Mouse (Mus musculus) adrenal gland, postnatal 14 days (tissue): ENCODE results near the gene Strn4. TPM values are rescaled to one million over a fixed set of nuclear protein-coding genes. Genes with fewer than 3 reads are reported as not detected.

Experiments
- DNase-seq: peaks from one replicate; pipeline ENCODE4 v3.0.0; 2021; ENCODE audit warnings: mixed read lengths
- total RNA-seq: library from RNA; stranded (reverse); gene quantifications from 2 replicates; pipeline ENCODE4 v1.2.3, GENCODE M21; 2021

Strn4 gene
- total RNA-seq, 1 experiment from 2014 or later: 71.1 TPM

DNA sequence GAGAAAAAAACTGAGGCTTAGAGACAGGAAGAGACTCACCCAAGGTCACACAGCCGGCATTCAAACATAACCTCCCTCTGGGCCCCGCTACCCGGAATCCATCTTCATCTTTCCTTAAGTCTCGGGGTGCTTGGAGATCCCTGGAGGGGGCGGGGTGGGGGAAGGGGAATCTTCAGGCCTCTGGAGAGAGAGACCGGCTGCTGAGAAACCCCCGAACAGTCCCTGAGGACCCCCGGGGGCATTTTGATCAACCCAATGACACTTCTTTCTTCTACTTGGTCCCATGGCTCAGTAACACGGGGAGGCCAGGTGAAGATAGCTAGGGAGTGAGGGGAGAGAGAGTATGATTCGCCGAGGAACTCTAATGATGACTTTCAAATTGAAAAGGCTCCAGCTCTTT, 60.3 kb downstream of the Strn4 start:
- no peak for DNase-seq

DNA sequence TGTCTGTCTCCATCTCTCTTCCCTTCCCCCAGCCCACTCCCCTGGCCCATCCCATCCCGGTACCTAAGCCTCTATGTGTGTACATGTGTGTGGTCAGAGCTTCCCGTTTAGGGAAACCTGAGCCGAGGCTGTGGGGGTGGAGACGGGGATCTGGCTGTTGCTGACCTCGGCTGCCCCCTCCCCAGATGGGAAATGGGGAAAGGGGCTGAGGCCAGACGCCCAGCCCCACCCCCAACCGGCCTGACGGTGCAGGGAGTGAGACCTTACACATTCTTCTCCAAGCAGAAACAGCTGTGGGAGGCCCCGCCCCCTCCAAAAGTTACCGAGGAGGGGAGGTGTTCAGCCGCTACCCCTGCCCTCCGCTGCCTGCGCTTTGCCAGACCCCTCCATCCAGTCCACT, 60.9 kb downstream of the Strn4 start:
- DNase-seq: peak; percentile 35

DNA sequence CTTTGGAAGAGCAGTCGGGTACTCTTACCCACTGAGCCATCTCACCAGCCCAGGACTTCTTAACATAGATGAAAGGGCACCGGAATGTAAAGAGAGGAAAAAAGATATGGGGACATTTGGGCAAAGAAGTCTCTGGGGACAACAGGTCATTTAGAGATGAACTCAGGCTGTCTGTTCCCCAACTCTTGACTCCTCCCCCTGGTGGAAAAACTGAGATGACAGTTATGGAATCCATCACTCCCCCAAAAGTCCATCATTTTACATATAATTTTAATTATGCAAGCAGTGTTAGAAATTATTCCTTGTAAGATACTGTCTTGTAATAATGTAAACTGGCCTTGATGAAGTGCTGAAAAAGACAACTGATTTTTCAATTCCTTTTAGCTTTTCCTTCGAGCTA, 62.0 kb downstream of the Strn4 start:
- DNase-seq: no peak

DNA sequence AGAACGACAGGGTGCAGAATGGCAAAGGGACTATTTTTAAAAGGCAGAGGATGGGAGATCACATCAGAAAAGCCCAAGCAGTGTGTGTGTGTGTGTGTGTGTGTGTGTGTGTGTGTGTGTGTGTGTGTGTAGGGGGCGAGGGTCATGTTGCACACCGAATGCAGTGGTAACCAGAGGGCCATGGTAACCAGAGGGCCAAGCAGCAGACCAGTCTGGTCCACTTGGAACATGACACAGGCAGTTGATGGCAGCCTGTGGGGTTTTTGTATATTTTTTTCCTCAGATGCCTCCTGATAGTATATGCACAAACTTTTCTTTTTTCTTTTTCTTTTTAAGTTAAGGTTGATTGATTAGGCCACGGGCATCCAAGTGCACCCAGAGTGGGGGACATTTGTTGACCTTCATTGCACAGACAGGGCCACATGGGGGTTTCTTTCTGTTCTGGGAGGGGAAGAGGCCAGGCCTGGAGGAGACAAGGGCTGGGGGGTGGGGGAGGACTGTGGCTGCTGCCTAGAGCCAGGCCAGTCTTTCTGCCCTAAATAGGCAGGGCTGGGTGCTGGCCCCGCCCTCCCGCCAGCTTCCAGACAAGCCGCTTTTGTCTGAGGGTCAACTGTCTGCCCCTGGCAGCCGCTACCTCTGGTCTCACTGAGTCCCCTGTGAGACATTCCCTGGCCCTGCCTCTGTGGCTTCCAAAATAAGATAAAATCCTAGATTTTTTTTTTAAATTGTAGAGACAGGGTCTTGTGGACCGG, 64.3 kb downstream of the Strn4 start:
- no peak for DNase-seq

DNA sequence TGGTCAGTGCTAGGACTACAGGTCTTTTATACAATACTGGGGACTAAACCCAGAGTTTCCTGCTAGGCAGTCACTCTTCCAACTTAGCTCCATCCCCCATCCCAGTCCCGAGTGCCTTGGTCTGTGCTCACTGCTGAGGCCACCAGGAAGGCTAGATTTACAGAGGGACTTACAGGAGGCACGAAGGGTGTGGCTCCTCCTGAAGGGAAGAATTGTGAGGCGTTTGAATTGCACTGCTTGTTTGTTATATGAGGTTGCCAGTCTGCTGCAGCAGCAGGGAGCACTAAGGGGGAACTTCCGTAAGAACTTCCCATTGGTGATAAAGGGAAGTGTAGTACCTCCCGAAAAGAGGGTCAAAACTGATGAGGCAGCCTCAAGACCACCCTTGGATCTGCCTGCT, 64.9 kb downstream of the Strn4 start:
- DNase-seq: no peak

DNA sequence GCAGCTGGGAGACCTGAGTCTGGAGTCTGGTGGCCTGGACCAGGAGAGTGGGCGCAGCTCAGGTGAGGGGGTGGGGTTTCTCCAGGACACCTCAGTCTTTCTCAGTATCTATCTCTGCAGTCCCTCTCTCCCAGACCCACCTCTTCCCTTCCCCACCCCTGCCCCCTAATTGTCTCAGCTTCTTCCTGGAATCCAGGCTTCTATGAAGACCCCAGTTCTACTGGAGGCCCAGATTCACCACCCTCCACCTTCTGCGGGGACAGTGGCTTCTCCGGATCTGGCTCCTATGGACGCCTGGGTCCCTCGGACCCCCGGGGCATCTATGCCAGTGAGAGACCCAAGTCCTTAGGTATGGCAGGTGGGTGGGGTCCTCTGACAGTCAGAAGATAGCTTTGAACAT, 67.5 kb downstream of the Strn4 start:
- no peak for DNase-seq

DNA sequence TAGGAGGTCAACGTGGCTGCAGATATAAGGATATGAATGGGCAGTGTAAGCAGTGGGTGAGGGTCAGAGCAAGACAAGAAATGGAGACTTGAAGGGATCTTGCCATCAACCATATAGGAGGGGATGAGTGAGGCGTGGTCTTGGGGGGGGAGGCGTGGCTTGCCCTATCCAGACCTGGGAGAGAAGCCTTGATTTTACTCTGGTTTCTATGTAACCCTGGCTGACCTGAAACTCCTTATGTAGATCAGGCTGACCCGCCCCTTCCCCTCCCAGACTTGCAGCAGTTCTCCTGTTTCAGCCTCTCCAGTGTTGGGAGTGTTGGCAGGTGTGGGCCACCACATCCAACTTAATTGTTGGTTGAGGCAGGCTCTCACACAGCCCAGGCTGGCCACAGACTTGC, 68.6 kb downstream of the Strn4 start:
- no peak for DNase-seq

DNA sequence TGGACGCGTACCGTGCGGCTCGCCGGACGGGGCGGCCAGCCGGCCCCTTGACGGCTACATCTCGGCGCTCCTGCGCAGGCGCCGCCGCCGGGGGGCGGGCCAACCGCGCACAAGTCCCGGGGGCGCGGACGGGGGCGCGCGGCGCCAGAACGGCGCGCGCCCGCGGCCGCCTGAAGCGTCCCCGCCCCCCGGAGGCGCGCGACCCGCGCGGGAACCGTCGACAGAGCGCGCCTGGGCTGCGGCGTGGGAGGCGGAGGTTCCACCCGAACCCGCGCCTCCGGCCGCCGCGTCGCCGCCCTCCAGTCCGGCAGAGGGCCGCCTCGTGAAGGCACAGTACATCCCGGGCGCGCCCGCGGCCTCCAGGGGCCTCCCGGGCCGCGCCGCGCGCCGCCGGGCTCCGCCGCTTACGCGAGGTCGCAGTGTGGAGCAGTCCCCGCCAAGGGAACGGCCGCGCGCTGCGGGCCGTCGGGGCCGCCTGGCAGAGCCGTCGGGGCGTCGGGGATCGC, 69.6 kb downstream of the Strn4 start:
- no peak for DNase-seq

DNA sequence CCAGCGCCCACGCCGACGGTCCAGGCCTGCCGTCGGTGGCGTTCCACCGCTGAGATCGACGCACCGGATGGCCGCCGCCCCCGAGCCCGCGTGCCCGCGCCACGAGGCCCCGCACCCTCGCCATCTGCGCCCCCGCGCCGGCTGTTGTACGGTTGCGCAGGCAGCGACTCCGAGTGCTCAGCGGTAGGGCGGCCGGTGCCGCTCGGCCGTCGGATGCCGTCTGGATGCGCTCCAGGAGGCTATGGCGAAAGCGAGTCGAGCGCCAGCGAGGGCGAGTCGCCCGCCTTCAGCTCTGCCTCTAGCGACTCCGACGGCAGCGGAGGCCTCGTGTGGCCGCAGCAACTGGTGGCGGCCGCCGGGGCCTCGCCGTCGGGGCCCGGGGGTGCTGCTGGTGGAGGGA, 70.2 kb downstream of the Strn4 start:
- DNase-seq: no peak

Other genes with a start within 250 kb of the Strn4 start
- gene Arhgap35, start 200.9 kb upstream of the Strn4 start, total RNA-seq: 55.2 and 57.6 TPM in 2 replicates
- gene Ceacam15, start 140.2 kb upstream of the Strn4 start, total RNA-seq: not detected in 2 replicates
- gene Ceacam9, start 94.0 kb upstream of the Strn4 start, total RNA-seq: not detected in 2 replicates
- gene Ap2s1, start 77.5 kb upstream of the Strn4 start, total RNA-seq: 130 and 147 TPM in 2 replicates
- gene Slc1a5, start 34.5 kb upstream of the Strn4 start, total RNA-seq: 120 and 160 TPM in 2 replicates
- gene Fkrp, start 843 bp downstream of the Strn4 start, total RNA-seq: 23.8 and 25.1 TPM in 2 replicates
- 25.0 and 35.4 TPM in 2 replicates for gene Prkd2, start 27.0 kb downstream of the Strn4 start, total RNA-seq
- gene Dact3, start 59.4 kb downstream of the Strn4 start, total RNA-seq: 2.6 and 4.1 TPM in 2 replicates
- 0.59 and 0.60 TPM in 2 replicates for gene Gng8, start 75.9 kb downstream of the Strn4 start, total RNA-seq
- 1.2 and 2.6 TPM in 2 replicates for gene Ptgir, start 90.6 kb downstream of the Strn4 start, total RNA-seq
- gene Calm3, start 108.2 kb downstream of the Strn4 start, total RNA-seq: 222 and 231 TPM in 2 replicates
- 24.6 and 27.2 TPM in 2 replicates for gene Pnmal2, start 128.8 kb downstream of the Strn4 start, total RNA-seq
- 4.6 and 5.6 TPM in 2 replicates for gene Pnmal1, start 143.8 kb downstream of the Strn4 start, total RNA-seq
- 1.3 and 1.6 TPM in 2 replicates for gene Gm42372, start 167.2 kb downstream of the Strn4 start, total RNA-seq
- gene Ccdc8, start 176.8 kb downstream of the Strn4 start, total RNA-seq: 18.4 and 20.9 TPM in 2 replicates
- 90.9 and 93.2 TPM in 2 replicates for gene Ppp5c, start 212.0 kb downstream of the Strn4 start, total RNA-seq
- 5.3 and 7.8 TPM in 2 replicates for gene Hif3a, start 246.5 kb downstream of the Strn4 start, total RNA-seq